Mouse (Mus musculus): Measurements from ENCODE around the gene Aldh3b1. TPM values are rescaled to one million over a fixed set of nuclear protein-coding genes. Genes with fewer than 3 reads are reported as not detected.
"Not testable (repeated sequence)": the region's sequence is repeated elsewhere in the genome, so short reads cannot be mapped to it uniquely, and the experiment has no call there.

The Aldh3b1 gene
- polyA plus RNA-seq, 1 experiment, result 2.8 TPM

DNA sequence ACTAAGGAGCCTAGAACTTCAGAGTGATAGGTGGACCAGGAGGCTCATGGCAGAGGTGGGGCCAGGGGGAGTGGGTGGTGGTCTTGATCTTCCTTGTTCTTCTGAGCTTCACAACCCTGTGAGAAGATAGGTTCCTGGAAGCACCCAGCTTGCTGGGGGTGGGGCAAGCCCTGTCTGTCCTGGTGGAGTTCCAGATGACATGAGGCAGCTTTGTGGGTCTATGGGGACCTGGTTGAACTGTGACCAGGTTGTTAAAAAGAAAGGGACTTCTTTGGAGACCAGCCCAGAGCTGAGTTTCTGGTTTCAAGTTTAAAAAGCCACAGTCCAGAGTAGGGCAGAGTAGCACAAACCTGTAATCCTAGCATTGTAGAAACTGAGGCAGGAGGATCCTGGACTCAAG, 29.4 kb upstream of the Aldh3b1 start:
- H3K36me3 ChIP-seq (replicated peaks; ENCODE audit: low read length), result no peaks in the 10 kb centered on the region
- H3K4me1 ChIP-seq, result peaks cover 14% of the 10 kb centered on the region; the same call in 1 of the 2 replicates
- H3K9me3 ChIP-seq, result 0 out of 2 replicates have a peak, but pooled peaks cover 4% of the 10 kb centered on the region
- TF ChIP-seq FLI1 (IDR thresholded peaks at IDR 0.05; ENCODE audit: low read length), result no peak
- TF ChIP-seq GATA1 (IDR thresholded peaks at IDR 0.05; ENCODE audit: borderline replicate concordance, low read length), result no peak
- no peak overlapping the region for H3K4me3 ChIP-seq (replicated peaks)
- peaks cover 53% of the 10 kb centered on the region for H3K27me3 ChIP-seq (replicated peaks)

DNA sequence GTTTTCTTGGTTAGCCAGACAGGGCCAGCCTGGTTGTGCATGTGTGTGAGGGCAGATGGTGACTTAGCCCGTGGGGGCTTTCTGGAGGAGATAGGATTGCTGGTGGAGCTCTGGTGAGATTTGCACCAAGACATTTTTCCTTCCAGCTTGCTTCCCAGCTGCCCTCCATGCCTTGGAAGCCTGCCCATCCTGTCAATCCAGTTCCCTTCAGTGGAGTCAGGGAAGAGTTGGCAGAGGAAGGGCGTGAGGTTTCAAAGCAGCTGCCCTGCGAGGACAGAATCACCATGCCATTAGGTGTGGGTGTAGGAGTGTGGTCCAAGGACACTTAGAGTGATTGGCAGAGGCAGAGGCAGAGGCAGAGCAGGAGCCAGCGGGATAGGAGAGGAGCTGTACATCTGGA, 28.9 kb upstream of the Aldh3b1 start, which contains the start of gene Aldh3b3:
Gene Aldh3b3 (plus strand): TSS at position 176 of the 400 bp plus-strand sequence.
- Histone ChIP-seq H3K4me3 (replicated peaks) (no peak within 1 kb of the TSS), H3K36me3 (replicated peaks; ENCODE audit: low read length) (no peaks in the 10 kb centered on the region), H3K4me1 (peaks cover 14% of the 10 kb centered on the region; the same call in 1 of the 2 replicates), H3K27me3 (replicated peaks) (peaks cover 48% of the 10 kb centered on the region), H3K9me3 (0 out of 2 replicates have a peak, but pooled peaks cover 4% of the 10 kb centered on the region)
- TF ChIP-seq GATA1 (IDR thresholded peaks at IDR 0.05; ENCODE audit: borderline replicate concordance, low read length), result no peak
- TF ChIP-seq FLI1 (IDR thresholded peaks at IDR 0.05; ENCODE audit: low read length), result no peak

DNA sequence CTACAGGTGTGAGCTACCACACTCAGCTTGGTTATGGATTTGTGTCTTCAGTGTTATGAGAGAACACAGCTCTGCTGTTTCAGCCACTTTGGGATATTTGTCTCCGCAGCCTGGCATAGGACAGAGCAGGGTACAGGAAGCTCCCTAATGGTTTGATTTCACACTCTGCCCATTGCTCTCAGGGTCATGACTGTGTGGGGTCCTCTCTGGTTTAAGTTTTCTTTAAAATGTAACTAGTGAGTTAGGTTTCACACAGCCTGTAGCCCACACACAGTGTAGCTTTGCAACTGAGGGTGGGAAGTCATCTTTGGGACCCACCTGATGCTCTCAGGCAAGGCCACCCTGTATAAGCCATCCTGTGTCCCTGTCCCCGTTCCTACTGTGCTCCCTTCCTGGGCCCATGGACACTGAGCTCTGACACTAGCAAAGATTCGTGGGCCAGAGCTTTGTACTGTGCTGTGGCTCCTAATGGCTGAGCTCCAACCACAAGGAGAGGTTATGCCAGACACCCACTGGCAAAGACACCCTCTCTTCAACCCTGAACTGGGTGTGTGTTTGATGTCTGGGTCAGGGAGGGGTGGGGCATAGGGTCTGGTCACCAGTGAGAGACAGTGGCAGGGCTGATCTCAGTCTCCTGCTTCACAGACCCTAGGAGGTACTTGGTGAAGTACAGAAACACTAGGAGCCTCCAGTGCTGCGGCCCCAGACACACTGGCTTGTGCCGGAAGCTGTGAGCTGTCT, 27.9 kb upstream of the Aldh3b1 start:
- Histone ChIP-seq H3K4me1 (peaks cover 14% of the 10 kb centered on the region; the same call in 1 of the 2 replicates), H3K27me3 (replicated peaks) (peaks cover 42% of the 10 kb centered on the region)
- H3K9me3 ChIP-seq; H3K36me3 ChIP-seq (replicated peaks; ENCODE audit: low read length); H3K4me3 ChIP-seq (replicated peaks): not testable (repeated sequence)

DNA sequence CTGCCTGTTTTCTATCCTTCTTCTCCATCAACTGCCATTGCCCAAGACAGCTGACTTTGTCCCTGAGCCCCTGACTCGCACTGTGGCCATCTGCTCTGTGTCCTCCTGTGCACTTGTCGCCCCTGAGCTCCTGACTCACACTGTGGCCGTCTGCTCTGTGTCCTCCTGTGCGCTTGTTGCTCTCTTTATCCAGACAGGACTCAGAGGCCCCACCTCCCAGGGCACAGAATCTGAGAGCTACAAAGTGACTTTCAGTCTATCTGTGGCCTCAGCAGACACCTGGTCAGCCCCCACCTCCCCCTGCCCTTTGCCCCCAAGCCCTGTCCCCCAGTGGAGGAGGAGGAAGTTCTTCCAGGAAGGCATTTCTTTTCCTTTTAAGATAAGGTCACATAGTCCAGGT, 26.2 kb upstream of the Aldh3b1 start:
- Histone ChIP-seq H3K9me3 (0 out of 2 replicates have a peak, but pooled peaks cover 5% of the 10 kb centered on the region), H3K4me3 (replicated peaks) (no peak overlapping the region), H3K27me3 (replicated peaks) (peaks cover 38% of the 10 kb centered on the region), H3K4me1 (peaks cover 27% of the 10 kb centered on the region), H3K36me3 (replicated peaks; ENCODE audit: low read length) (no peaks in the 10 kb centered on the region)
- TF ChIP-seq FLI1 (IDR thresholded peaks at IDR 0.05; ENCODE audit: low read length), result no peak

DNA sequence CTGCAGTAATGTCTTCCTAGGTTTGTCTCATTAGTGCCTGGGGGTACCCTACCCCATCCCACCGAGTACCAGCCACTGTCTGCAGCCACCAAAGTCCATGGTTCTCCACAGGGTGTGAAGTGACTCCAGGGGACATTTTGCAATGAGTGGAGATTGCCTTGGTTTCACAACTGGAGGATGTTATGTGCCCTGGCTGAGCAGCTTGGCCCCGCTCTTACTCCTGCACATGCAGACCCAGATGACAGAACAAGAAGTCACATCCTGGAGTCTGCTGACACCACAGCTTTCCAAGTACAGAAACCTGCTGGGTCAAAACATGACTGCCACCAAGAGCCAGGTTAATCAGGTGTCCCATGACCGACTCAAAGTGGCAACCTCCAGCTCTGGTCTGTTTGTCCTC, 25.4 kb upstream of the Aldh3b1 start:
- TF ChIP-seq GATA1 (IDR thresholded peaks at IDR 0.05; ENCODE audit: borderline replicate concordance, low read length), result no peak
- H3K27me3 ChIP-seq (replicated peaks), result peaks cover 38% of the 10 kb centered on the region
- H3K4me3 ChIP-seq (replicated peaks), result no peak overlapping the region
- H3K9me3 ChIP-seq, result 0 out of 2 replicates have a peak, but pooled peaks cover 3% of the 10 kb centered on the region
- peaks cover 2% of the 10 kb centered on the region for H3K36me3 ChIP-seq (replicated peaks; ENCODE audit: low read length)
- H3K4me1 ChIP-seq, result peaks cover 33% of the 10 kb centered on the region

DNA sequence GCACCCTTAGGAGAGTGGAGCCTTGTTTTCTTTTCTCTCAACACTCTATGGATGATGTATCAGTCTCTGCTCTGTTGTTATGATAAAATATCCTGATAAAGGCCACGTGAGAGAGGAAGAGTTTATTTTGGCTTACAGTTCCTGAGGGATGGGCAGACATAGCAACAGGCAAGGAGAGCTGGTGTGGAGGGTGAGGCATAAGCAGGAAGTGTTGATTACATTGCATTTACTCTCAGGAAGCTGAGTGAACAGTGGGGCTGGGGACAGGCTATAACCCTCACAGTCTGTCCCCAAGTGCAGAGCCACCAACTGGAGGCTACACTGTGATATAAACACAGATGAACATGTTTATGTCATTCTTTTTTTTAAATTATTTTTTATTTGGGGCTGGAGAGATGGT, 22.5 kb upstream of the Aldh3b1 start:
- Histone ChIP-seq H3K4me3 (replicated peaks) (no peak overlapping the region), H3K27me3 (replicated peaks) (peaks cover 24% of the 10 kb centered on the region), H3K4me1 (peaks cover 29% of the 10 kb centered on the region), H3K36me3 (replicated peaks; ENCODE audit: low read length) (peaks cover 26% of the 10 kb centered on the region), H3K9me3 (0 out of 2 replicates have a peak, but pooled peaks cover 3% of the 10 kb centered on the region)
- TF ChIP-seq FLI1 (IDR thresholded peaks at IDR 0.05; ENCODE audit: low read length) (no peak), GATA1 (IDR thresholded peaks at IDR 0.05; ENCODE audit: borderline replicate concordance, low read length) (no peak)

DNA sequence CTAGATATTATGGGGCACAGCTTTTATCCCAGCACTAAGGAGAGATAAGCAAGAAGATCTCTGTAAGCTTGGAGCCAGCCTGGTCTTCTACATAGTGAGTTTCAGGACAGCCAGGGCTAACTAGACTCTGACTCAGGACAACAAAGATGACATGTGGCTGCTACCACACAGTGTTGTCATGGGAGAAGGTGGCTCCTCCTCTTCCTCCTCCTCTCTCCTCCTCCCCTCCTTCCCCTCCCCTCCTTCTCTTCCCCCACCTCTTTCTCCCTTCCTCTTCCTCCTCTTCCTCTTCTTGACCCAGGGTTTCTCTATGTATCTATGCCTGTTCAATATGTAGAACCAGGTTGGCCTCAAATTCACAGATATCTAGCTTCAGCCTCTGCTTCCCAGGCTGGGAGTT, 21.9 kb upstream of the Aldh3b1 start:
- no peak for TF ChIP-seq FLI1 (IDR thresholded peaks at IDR 0.05; ENCODE audit: low read length)
- TF ChIP-seq GATA1 (IDR thresholded peaks at IDR 0.05; ENCODE audit: borderline replicate concordance, low read length), result no peak
- Histone ChIP-seq H3K27me3 (replicated peaks) (peaks cover 20% of the 10 kb centered on the region), H3K4me1 (peaks cover 36% of the 10 kb centered on the region), H3K36me3 (replicated peaks; ENCODE audit: low read length) (peaks cover 28% of the 10 kb centered on the region), H3K4me3 (replicated peaks) (peak overlapping the region; percentile 51), H3K9me3 (0 out of 2 replicates have a peak, but pooled peaks cover 3% of the 10 kb centered on the region)

DNA sequence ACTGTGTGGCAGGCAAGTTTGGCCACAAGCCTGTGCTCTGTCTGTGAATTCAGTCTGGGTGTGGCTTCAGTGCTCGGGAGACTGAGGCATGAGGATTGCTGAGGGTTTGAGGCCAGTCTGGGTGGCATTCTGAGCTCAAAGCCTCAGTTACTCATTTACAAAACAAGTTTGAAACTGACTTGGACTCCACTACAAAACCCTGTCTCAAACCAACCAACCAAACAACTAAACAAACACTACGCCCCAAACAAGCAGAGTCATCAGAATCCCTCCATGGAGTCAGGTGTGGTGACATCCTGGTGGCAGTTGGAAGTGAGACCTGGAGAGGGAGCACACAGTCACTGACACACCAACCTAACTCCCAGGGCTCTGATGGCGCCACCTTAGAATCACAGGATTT, 20.7 kb upstream of the Aldh3b1 start:
- H3K27me3 ChIP-seq (replicated peaks), result peaks cover 11% of the 10 kb centered on the region

DNA sequence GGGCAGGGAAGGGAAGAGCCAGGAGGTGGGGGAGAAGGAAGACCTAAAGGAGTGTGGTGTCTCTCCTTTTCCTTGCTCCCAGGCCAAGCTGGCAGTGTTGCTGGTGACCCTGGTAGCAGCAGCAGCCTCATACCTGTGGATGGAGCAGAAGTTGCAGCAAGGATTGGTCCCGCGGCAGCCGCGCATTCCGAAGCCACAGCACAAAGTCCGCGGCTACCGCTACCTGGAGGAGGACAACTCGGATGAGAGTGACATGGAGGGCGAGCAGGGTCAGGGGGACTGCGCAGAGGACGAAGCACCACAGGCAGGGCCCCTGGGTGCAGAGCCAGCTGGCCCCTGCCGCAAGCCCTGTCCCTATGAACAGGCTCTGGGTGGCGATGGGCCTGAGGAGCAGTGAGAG, 18.9 kb upstream of the Aldh3b1 start:
- Histone ChIP-seq H3K4me3 (replicated peaks) (no peak overlapping the region), H3K4me1 (peaks cover 41% of the 10 kb centered on the region), H3K9me3 (0 out of 2 replicates have a peak, but pooled peaks cover 3% of the 10 kb centered on the region), H3K36me3 (replicated peaks; ENCODE audit: low read length) (peaks cover 38% of the 10 kb centered on the region), H3K27me3 (replicated peaks) (peaks cover 3% of the 10 kb centered on the region)
- TF ChIP-seq GATA1 (IDR thresholded peaks at IDR 0.05; ENCODE audit: borderline replicate concordance, low read length), result no peak
- no peak for TF ChIP-seq FLI1 (IDR thresholded peaks at IDR 0.05; ENCODE audit: low read length)

More for the DNA sequence above, 20.7 kb upstream of the Aldh3b1 start:
- TF ChIP-seq FLI1 (IDR thresholded peaks at IDR 0.05; ENCODE audit: low read length), result no peak
- no peak for TF ChIP-seq GATA1 (IDR thresholded peaks at IDR 0.05; ENCODE audit: borderline replicate concordance, low read length)
- Histone ChIP-seq H3K4me1 (peaks cover 39% of the 10 kb centered on the region), H3K36me3 (replicated peaks; ENCODE audit: low read length) (peaks cover 32% of the 10 kb centered on the region), H3K4me3 (replicated peaks) (no peak overlapping the region), H3K9me3 (0 out of 2 replicates have a peak, but pooled peaks cover 3% of the 10 kb centered on the region)

DNA sequence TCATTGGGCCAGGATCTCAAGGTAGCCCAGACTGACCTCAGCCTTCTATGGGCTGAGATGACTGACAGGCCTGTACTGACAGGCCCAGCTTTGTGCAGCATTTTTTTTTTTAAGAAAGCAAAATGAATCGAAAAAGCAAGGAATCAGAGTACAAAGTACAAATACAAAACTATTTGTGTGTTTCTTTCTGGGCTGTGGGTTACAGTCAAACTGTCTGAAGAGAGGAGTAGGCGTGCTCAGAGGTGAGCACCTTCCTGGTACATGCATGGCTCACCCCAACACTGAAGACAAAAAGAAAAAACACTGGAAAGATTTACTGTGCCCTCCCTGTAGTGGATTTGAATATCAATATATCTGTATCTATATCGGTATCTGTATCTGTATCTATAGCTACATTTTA, 18.2 kb upstream of the Aldh3b1 start:
- H3K9me3 ChIP-seq, result no peaks in the 10 kb centered on the region
- peaks cover 48% of the 10 kb centered on the region for H3K4me1 ChIP-seq
- H3K27me3 ChIP-seq (replicated peaks), result peaks cover 3% of the 10 kb centered on the region
- TF ChIP-seq GATA1 (IDR thresholded peaks at IDR 0.05; ENCODE audit: borderline replicate concordance, low read length) (no peak), FLI1 (IDR thresholded peaks at IDR 0.05; ENCODE audit: low read length) (no peak)
- peaks cover 38% of the 10 kb centered on the region for H3K36me3 ChIP-seq (replicated peaks; ENCODE audit: low read length)
- no peak overlapping the region for H3K4me3 ChIP-seq (replicated peaks)

Data from megakaryocyte, embryonic 14.5 days (primary cell).